Mouse (Mus musculus): ENCODE data around the gene Fbn1. TPM values are rescaled to one million over a fixed set of nuclear protein-coding genes. Genes with fewer than 3 reads are reported as not detected.
A peak's percentile ranks its signal among the peaks of the same experiment; 100 is the strongest.

The Fbn1 gene
- polyA plus RNA-seq, 1 experiment from 2014 or later: 61.1 TPM

DNA sequence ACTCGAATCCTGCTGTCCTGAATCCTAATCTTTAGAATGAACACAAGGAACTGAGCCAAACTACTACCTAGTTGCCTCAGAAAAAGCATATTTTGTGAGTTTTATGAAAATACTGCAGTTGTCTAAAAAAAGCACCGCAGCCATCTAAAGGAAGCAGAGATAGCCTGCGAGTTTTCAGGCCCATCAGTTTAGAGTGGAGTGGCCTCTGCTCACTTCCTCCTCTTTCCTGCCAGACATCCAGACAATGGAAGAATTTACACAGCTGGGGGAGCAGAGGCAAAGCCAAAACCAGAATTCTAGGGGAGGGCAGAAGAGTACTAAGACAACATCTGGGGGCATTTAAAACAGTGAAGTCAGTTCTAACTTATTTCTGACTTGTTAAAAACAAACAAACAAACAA lies 96.0 kb downstream of the Fbn1 start:
- no peaks in the 10 kb centered on the region for H3K9me3 ChIP-seq (ENCODE audit: control insufficient read depth, low read length)
- DNase-seq (ENCODE audit: low spot score) (no peak), ATAC-seq (ENCODE audit: low read depth) (no peak)
- H3K4me2 ChIP-seq (ENCODE audit: low read depth, low read length): no peak overlapping the region
- H3K4me3 ChIP-seq (ENCODE audit: low read depth, low read length): no peak overlapping the region
- no peak overlapping the region for H3K9ac ChIP-seq (ENCODE audit: low read depth, low read length)
- H3K27ac ChIP-seq (replicated peaks; ENCODE audit: low read depth, low read length): no peak overlapping the region
- H3K4me1 ChIP-seq (ENCODE audit: control insufficient read depth, insufficient read depth, low read length): no peaks in the 10 kb centered on the region; the same call in 1 of the 2 replicates
- 68% methylated on average over 3 of the region's 3 CpGs for WGBS
- peaks cover 13% of the 10 kb centered on the region for H3K36me3 ChIP-seq (ENCODE audit: control insufficient read depth, insufficient read depth, low read length)
- no peaks in the 10 kb centered on the region for H3K27me3 ChIP-seq (replicated peaks; ENCODE audit: control insufficient read depth, insufficient read depth, low read length)

- Histone ChIP-seq H3K4me1 (ENCODE audit: control insufficient read depth, insufficient read depth, low read length) (no peaks in the 10 kb centered on the region), H3K27ac (replicated peaks; ENCODE audit: low read depth, low read length) (no peak overlapping the region), H3K9me3 (ENCODE audit: control insufficient read depth, low read length) (no peaks in the 10 kb centered on the region), H3K4me3 (ENCODE audit: low read depth, low read length) (no peak overlapping the region), H3K27me3 (replicated peaks; ENCODE audit: control insufficient read depth, insufficient read depth, low read length) (no peaks in the 10 kb centered on the region), H3K36me3 (ENCODE audit: control insufficient read depth, insufficient read depth, low read length) (peaks cover 7% of the 10 kb centered on the region; the same call in 1 of the 2 replicates), H3K4me2 (ENCODE audit: low read depth, low read length) (no peak overlapping the region), H3K9ac (ENCODE audit: low read depth, low read length) (no peak overlapping the region)
- no peak for DNase-seq (ENCODE audit: low spot score)
- ATAC-seq (ENCODE audit: low read depth): no peak
- 86% methylated on average over 4 of the region's 4 CpGs for WGBS
Observed at GRCm38 (mm10) chr2:125404509-125405105, 103.2 kb downstream of the Fbn1 start.

GRCm38 (mm10) chr2:125402276-125402675 lies 105.5 kb downstream of the Fbn1 start:
- Histone ChIP-seq H3K4me2 (ENCODE audit: low read depth, low read length) (no peak overlapping the region), H3K9ac (ENCODE audit: low read depth, low read length) (no peak overlapping the region), H3K4me1 (ENCODE audit: control insufficient read depth, insufficient read depth, low read length) (no peaks in the 10 kb centered on the region), H3K9me3 (ENCODE audit: control insufficient read depth, low read length) (no peaks in the 10 kb centered on the region), H3K27me3 (replicated peaks; ENCODE audit: control insufficient read depth, insufficient read depth, low read length) (no peaks in the 10 kb centered on the region), H3K4me3 (ENCODE audit: low read depth, low read length) (no peak overlapping the region), H3K27ac (replicated peaks; ENCODE audit: low read depth, low read length) (no peak overlapping the region), H3K36me3 (ENCODE audit: control insufficient read depth, insufficient read depth, low read length) (peaks cover 11% of the 10 kb centered on the region; the same call in 1 of the 2 replicates)
- ATAC-seq (ENCODE audit: low read depth): no peak
- no peak for DNase-seq (ENCODE audit: low spot score)
- 79% methylated on average over 1 of the region's 1 CpGs for WGBS

DNA sequence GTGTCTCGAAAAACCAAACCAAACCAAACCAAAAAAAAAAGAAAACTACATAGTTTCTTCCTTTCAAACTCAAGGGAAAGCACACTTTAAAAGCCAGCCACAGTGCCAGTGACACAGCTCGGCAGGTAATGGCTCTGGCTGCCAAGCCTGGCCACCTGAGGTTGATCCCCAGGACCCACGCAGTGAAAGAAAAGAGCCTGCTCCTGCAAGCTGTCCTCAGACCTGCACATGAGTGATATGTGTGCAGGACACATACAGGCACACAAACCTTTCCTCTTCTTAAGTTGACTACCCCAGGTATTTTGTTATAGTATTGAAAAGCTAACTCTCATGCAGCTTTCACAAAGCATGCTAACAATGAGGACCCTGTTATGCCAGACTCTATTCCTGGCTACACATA lies 107.7 kb downstream of the Fbn1 start:
- ATAC-seq (ENCODE audit: low read depth) (no peak), DNase-seq (ENCODE audit: low spot score) (no peak)
- Histone ChIP-seq H3K9me3 (ENCODE audit: control insufficient read depth, low read length) (no peaks in the 10 kb centered on the region), H3K9ac (ENCODE audit: low read depth, low read length) (no peak overlapping the region), H3K4me3 (ENCODE audit: low read depth, low read length) (no peak overlapping the region), H3K4me1 (ENCODE audit: control insufficient read depth, insufficient read depth, low read length) (no peaks in the 10 kb centered on the region), H3K4me2 (ENCODE audit: low read depth, low read length) (no peak overlapping the region), H3K27ac (replicated peaks; ENCODE audit: low read depth, low read length) (no peak overlapping the region), H3K27me3 (replicated peaks; ENCODE audit: control insufficient read depth, insufficient read depth, low read length) (no peaks in the 10 kb centered on the region), H3K36me3 (ENCODE audit: control insufficient read depth, insufficient read depth, low read length) (peaks cover 25% of the 10 kb centered on the region)
- WGBS: 92% methylated on average over 3 of the region's 3 CpGs

DNA sequence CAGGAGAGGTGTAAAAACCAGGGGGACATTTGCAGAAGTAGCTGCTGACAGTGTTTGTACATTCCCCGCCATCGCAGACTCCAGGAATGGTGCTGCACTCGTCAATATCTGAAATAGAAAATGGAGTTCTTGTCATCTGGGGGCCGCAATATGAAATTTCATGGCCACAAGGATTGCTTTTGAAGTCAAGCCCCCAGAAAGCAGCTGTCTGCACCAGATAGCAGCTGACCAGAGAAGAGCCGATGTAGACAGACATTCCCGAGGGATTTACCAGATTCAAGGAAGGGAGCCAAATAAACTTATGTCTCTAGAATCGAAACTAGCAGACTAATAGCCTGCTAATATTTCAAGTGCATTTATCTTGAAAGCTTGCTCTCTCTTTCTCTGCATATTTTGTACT lies 110.0 kb downstream of the Fbn1 start:
- Histone ChIP-seq H3K4me3 (ENCODE audit: low read depth, low read length) (no peak overlapping the region), H3K27ac (replicated peaks; ENCODE audit: low read depth, low read length) (no peak overlapping the region), H3K27me3 (replicated peaks; ENCODE audit: control insufficient read depth, insufficient read depth, low read length) (no peaks in the 10 kb centered on the region), H3K9me3 (ENCODE audit: control insufficient read depth, low read length) (no peaks in the 10 kb centered on the region), H3K36me3 (ENCODE audit: control insufficient read depth, insufficient read depth, low read length) (peaks cover 33% of the 10 kb centered on the region), H3K4me2 (ENCODE audit: low read depth, low read length) (no peak overlapping the region), H3K9ac (ENCODE audit: low read depth, low read length) (no peak overlapping the region), H3K4me1 (ENCODE audit: control insufficient read depth, insufficient read depth, low read length) (no peaks in the 10 kb centered on the region)
- DNase-seq (ENCODE audit: low spot score): peak; percentile 65
- 78% methylated on average over 7 of the region's 7 CpGs for whole genome bisulfite sequencing
- no peak for ATAC-seq (ENCODE audit: low read depth)

GRCm38 (mm10) chr2:125394428-125395101 lies 113.2 kb downstream of the Fbn1 start:
- H3K36me3 ChIP-seq (ENCODE audit: control insufficient read depth, insufficient read depth, low read length): peaks cover 41% of the 10 kb centered on the region
- 94% methylated on average over 9 of the region's 9 CpGs for WGBS
- no peak overlapping the region for H3K4me2 ChIP-seq (ENCODE audit: low read depth, low read length)
- no peak overlapping the region for H3K9ac ChIP-seq (ENCODE audit: low read depth, low read length)
- ATAC-seq (ENCODE audit: low read depth) (no peak), DNase-seq (ENCODE audit: low spot score) (no peak)
- no peaks in the 10 kb centered on the region for H3K27me3 ChIP-seq (replicated peaks; ENCODE audit: control insufficient read depth, insufficient read depth, low read length)
- H3K9me3 ChIP-seq (ENCODE audit: control insufficient read depth, low read length): no peaks in the 10 kb centered on the region
- no peak overlapping the region for H3K4me3 ChIP-seq (ENCODE audit: low read depth, low read length)
- H3K4me1 ChIP-seq (ENCODE audit: control insufficient read depth, insufficient read depth, low read length): no peaks in the 10 kb centered on the region
- H3K27ac ChIP-seq (replicated peaks; ENCODE audit: low read depth, low read length): no peak overlapping the region

- 88% methylated on average over 6 of the region's 6 CpGs for WGBS
- peaks cover 54% of the 10 kb centered on the region for H3K36me3 ChIP-seq (ENCODE audit: control insufficient read depth, insufficient read depth, low read length)
- DNase-seq (ENCODE audit: low spot score) (no peak), ATAC-seq (ENCODE audit: low read depth) (no peak)
- no peaks in the 10 kb centered on the region for H3K27me3 ChIP-seq (replicated peaks; ENCODE audit: control insufficient read depth, insufficient read depth, low read length)
- H3K4me1 ChIP-seq (ENCODE audit: control insufficient read depth, insufficient read depth, low read length): no peaks in the 10 kb centered on the region
- no peaks in the 10 kb centered on the region for H3K9me3 ChIP-seq (ENCODE audit: control insufficient read depth, low read length)
- H3K27ac ChIP-seq (replicated peaks; ENCODE audit: low read depth, low read length): no peak overlapping the region
- H3K9ac ChIP-seq (ENCODE audit: low read depth, low read length): no peak overlapping the region
- H3K4me3 ChIP-seq (ENCODE audit: low read depth, low read length): no peak overlapping the region
- no peak overlapping the region for H3K4me2 ChIP-seq (ENCODE audit: low read depth, low read length)
Observed at GRCm38 (mm10) chr2:125391582-125391981, 116.2 kb downstream of the Fbn1 start.

DNA sequence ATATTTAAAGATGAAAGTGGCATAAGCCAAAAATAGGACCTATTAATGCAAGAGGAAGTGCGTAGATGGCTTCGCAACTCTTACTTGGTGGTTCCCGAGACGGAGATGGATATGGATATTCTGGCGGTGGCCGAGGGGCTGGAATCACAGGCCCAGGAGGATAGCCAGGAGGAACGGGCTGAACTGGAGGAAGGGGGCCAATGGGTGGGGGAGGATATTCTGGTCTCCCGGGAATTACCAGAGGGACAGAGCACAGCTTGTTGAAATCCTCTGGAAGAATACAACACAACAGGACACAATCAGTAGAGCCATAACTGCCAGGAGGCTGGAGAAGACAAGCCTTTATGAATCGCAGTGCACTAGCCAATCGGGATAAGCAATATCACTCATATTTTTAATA lies 118.0 kb downstream of the Fbn1 start:
- ATAC-seq (ENCODE audit: low read depth): no peak
- no peaks in the 10 kb centered on the region for H3K4me1 ChIP-seq (ENCODE audit: control insufficient read depth, insufficient read depth, low read length)
- peaks cover 61% of the 10 kb centered on the region for H3K36me3 ChIP-seq (ENCODE audit: control insufficient read depth, insufficient read depth, low read length)
- H3K27me3 ChIP-seq (replicated peaks; ENCODE audit: control insufficient read depth, insufficient read depth, low read length): no peaks in the 10 kb centered on the region
- no peak for DNase-seq (ENCODE audit: low spot score)
- H3K4me3 ChIP-seq (ENCODE audit: low read depth, low read length): no peak overlapping the region
- no peak overlapping the region for H3K4me2 ChIP-seq (ENCODE audit: low read depth, low read length)
- WGBS: 94% methylated on average over 10 of the region's 10 CpGs
- H3K27ac ChIP-seq (replicated peaks; ENCODE audit: low read depth, low read length): no peak overlapping the region
- H3K9ac ChIP-seq (ENCODE audit: low read depth, low read length): no peak overlapping the region
- no peaks in the 10 kb centered on the region for H3K9me3 ChIP-seq (ENCODE audit: control insufficient read depth, low read length)
